In genomic region chr11:45805810-45806209, GRCm38 (mm10) we compare ENCODE assay signal across 17 mouse cellular contexts. TPM values are rescaled to one million over a fixed set of nuclear protein-coding genes. Genes with fewer than 3 reads are reported as not detected.
DNase-seq lines count a peak whose midpoint lies in the region; ATAC-seq lines count a peak whose summit lies in the region.
"Had no signal": no experiment of that assay in that cellular context is flagged by ENCODE, and none has a peak within 500 bp of the region (broad histone marks: within the 10 kb centered on the region; RNA-seq: fewer than 3 reads in every experiment).

No protein-coding gene starts in this region.

- no peak overlapping the region for H3K4me3 ChIP-seq in liver, embryonic 11.5 days (ENCODE audit: low read depth, low read length)
- no peak overlapping the region for H3K4me3 ChIP-seq in intestine, embryonic 16.5 days (ENCODE audit: low read length)
- no peak overlapping the region for H3K4me3 ChIP-seq in kidney, embryonic 16.5 days (ENCODE audit: low read length)
- peak overlapping the region; percentile 51 for H3K4me3 ChIP-seq in liver, embryonic 16.5 days (ENCODE audit: low read depth, low read length)
- no peak overlapping the region for H3K4me3 ChIP-seq in forebrain, embryonic 12.5 days (replicated peaks)
- H3K4me3 ChIP-seq: hindbrain, embryonic 13.5 days; limb, embryonic 12.5 days; neural tube, embryonic 13.5 days had no signal

- peak overlapping the region; percentile 94 for H3K27ac ChIP-seq in liver, embryonic 11.5 days (ENCODE audit: low read depth, low read length)
- H3K27ac ChIP-seq in intestine, embryonic 16.5 days (ENCODE audit: low read length) = peak overlapping the region; percentile 85
- H3K27ac ChIP-seq in kidney, embryonic 16.5 days (ENCODE audit: low read length) = peak overlapping the region; percentile 84
- H3K27ac ChIP-seq in liver, embryonic 16.5 days (ENCODE audit: low read length) = peak overlapping the region; percentile 99
- H3K27ac ChIP-seq in forebrain, embryonic 12.5 days = no peak overlapping the region
- H3K27ac ChIP-seq: hindbrain, embryonic 13.5 days; limb, embryonic 12.5 days; neural tube, embryonic 13.5 days had no signal

- H3K36me3 ChIP-seq in liver, embryonic 11.5 days (ENCODE audit: control insufficient read depth, insufficient read depth, low read length) = no peaks in the 10 kb centered on the region
- no peaks in the 10 kb centered on the region for H3K36me3 ChIP-seq in intestine, embryonic 16.5 days (ENCODE audit: control insufficient read depth, insufficient read depth, low read length)
- H3K36me3 ChIP-seq in kidney, embryonic 16.5 days (ENCODE audit: insufficient read depth, low read length) = no peaks in the 10 kb centered on the region
- no peaks in the 10 kb centered on the region for H3K36me3 ChIP-seq in liver, embryonic 16.5 days (ENCODE audit: control insufficient read depth, insufficient read depth)
- no peaks in the 10 kb centered on the region for H3K36me3 ChIP-seq in forebrain, embryonic 12.5 days (replicated peaks)
- H3K36me3 ChIP-seq: hindbrain, embryonic 13.5 days; limb, embryonic 12.5 days; neural tube, embryonic 13.5 days had no signal

- no peaks in the 10 kb centered on the region for H3K27me3 ChIP-seq in liver, embryonic 11.5 days (replicated peaks; ENCODE audit: control insufficient read depth, insufficient read depth, low read length)
- H3K27me3 ChIP-seq in intestine, embryonic 16.5 days (replicated peaks; ENCODE audit: control insufficient read depth, insufficient read depth, low read length) = no peaks in the 10 kb centered on the region
- no peaks in the 10 kb centered on the region for H3K27me3 ChIP-seq in kidney, embryonic 16.5 days (ENCODE audit: insufficient read depth, low read length)
- H3K27me3 ChIP-seq in liver, embryonic 16.5 days (ENCODE audit: control insufficient read depth, insufficient read depth, low read depth, low read length) = no peaks in the 10 kb centered on the region
- 0 out of 2 replicates have a peak, but pooled peaks cover 3% of the 10 kb centered on the region for H3K27me3 ChIP-seq in forebrain, embryonic 12.5 days
- H3K27me3 ChIP-seq: hindbrain, embryonic 13.5 days; limb, embryonic 12.5 days; neural tube, embryonic 13.5 days had no signal

- H3K4me1 ChIP-seq in liver, embryonic 11.5 days (replicated peaks; ENCODE audit: control insufficient read depth, insufficient read depth, low read length) = peaks cover 55% of the 10 kb centered on the region
- H3K4me1 ChIP-seq in intestine, embryonic 16.5 days (ENCODE audit: control insufficient read depth, insufficient read depth, low read length) = peaks cover 5% of the 10 kb centered on the region; the same call in 1 of the 2 replicates
- H3K4me1 ChIP-seq in kidney, embryonic 16.5 days (ENCODE audit: insufficient read depth, low read length) = peaks cover 36% of the 10 kb centered on the region
- H3K4me1 ChIP-seq in liver, embryonic 16.5 days (ENCODE audit: control insufficient read depth, low read depth, low read length) = peaks cover 76% of the 10 kb centered on the region
- no peaks in the 10 kb centered on the region for H3K4me1 ChIP-seq in forebrain, embryonic 12.5 days
- H3K4me1 ChIP-seq: hindbrain, embryonic 13.5 days; neural tube, embryonic 13.5 days had no signal

- no peaks in the 10 kb centered on the region for H3K9me3 ChIP-seq in liver, embryonic 11.5 days (ENCODE audit: control insufficient read depth, low read length)
- H3K9me3 ChIP-seq in intestine, embryonic 16.5 days (ENCODE audit: control insufficient read depth, low read length) = no peaks in the 10 kb centered on the region
- H3K9me3 ChIP-seq in kidney, embryonic 16.5 days (ENCODE audit: low read length) = no peaks in the 10 kb centered on the region
- no peaks in the 10 kb centered on the region for H3K9me3 ChIP-seq in liver, embryonic 16.5 days (replicated peaks; ENCODE audit: control insufficient read depth, low read length)
- no peaks in the 10 kb centered on the region for H3K9me3 ChIP-seq in forebrain, embryonic 12.5 days
- H3K9me3 ChIP-seq: hindbrain, embryonic 13.5 days; limb, embryonic 12.5 days; neural tube, embryonic 13.5 days had no signal

- ATAC-seq in liver, embryonic 11.5 days (replicated peaks; ENCODE audit: low FRiP score) = no peak
- ATAC-seq in intestine, embryonic 16.5 days = no peak
- ATAC-seq in kidney, embryonic 16.5 days (ENCODE audit: low FRiP score, low TSS enrichment) = 0 out of 2 replicates have a peak, but pooled peaks have one; percentile 50
- no peak for ATAC-seq in liver, embryonic 16.5 days (ENCODE audit: low read depth)
- no peak for ATAC-seq in forebrain, embryonic 12.5 days (ENCODE audit: low FRiP score)
- ATAC-seq: CD4-positive, CD25-positive, alpha-beta regulatory T cell, adult 4 months had no signal

- no peak for DNase-seq in liver, embryonic 11.5 days (ENCODE audit: low spot score)
- no peak for DNase-seq in liver
- no peak for DNase-seq in B cell, adult 2 months
- DNase-seq in thymus, postnatal 36 days = no peak
- DNase-seq: adrenal gland, postnatal 25 days; cerebellum, postnatal 14 days; gastrocnemius, postnatal 36 days; right cerebral cortex, postnatal 4 days; thymus, postnatal 25 days had no signal

- H3K9ac ChIP-seq in liver, embryonic 11.5 days (ENCODE audit: low read depth, low read length) = peak overlapping the region; percentile 50
- H3K9ac ChIP-seq in intestine, embryonic 16.5 days (ENCODE audit: low read depth, low read length) = no peak overlapping the region
- H3K9ac ChIP-seq in kidney, embryonic 16.5 days (replicated peaks; ENCODE audit: low read length) = no peak overlapping the region
- H3K9ac ChIP-seq in liver, embryonic 16.5 days (ENCODE audit: low read depth, low read length) = peak overlapping the region; percentile 61
- no peak overlapping the region for H3K9ac ChIP-seq in forebrain, embryonic 12.5 days
- H3K9ac ChIP-seq: hindbrain, embryonic 13.5 days; limb, embryonic 12.5 days; neural tube, embryonic 13.5 days had no signal

- H3K4me2 ChIP-seq in liver, embryonic 11.5 days = peak overlapping the region; percentile 41
- H3K4me2 ChIP-seq in intestine, embryonic 16.5 days (ENCODE audit: low read depth, low read length) = peak overlapping the region; percentile 21; the same call in 1 of the 2 replicates
- H3K4me2 ChIP-seq in kidney, embryonic 16.5 days (replicated peaks; ENCODE audit: low read depth, low read length) = no peak overlapping the region
- H3K4me2 ChIP-seq in liver, embryonic 16.5 days (ENCODE audit: low read depth, low read length) = peak overlapping the region; percentile 60
- H3K4me2 ChIP-seq in forebrain, embryonic 12.5 days = no peak overlapping the region
- H3K4me2 ChIP-seq: hindbrain, embryonic 13.5 days; limb, embryonic 12.5 days; neural tube, embryonic 13.5 days had no signal

- 58% methylated on average over 2 of the region's 2 CpGs for WGBS in liver, embryonic 11.5 days
- 59% methylated on average over 2 of the region's 2 CpGs for WGBS in intestine, embryonic 16.5 days
- WGBS in kidney, embryonic 16.5 days = 73% methylated on average over 2 of the region's 2 CpGs
- 34% methylated on average over 2 of the region's 2 CpGs for WGBS in liver, embryonic 16.5 days (ENCODE audit: insufficient replicate concordance)
- 83% methylated on average over 2 of the region's 2 CpGs for WGBS in forebrain, embryonic 12.5 days

RNA-seq across cellular contexts. Expression of gene Clint1, which starts 46.0 kb away (rescaled TPM):
- polyA plus RNA-seq in liver, embryonic 11.5 days (2014; fragmentation: Nextera tagmentation; extraction: Ambion mirVana) = 102 and 113 TPM in 2 replicates
- 101 and 114 TPM in 2 replicates for polyA plus RNA-seq in intestine, embryonic 16.5 days (2015; fragmentation: Nextera tagmentation; extraction: Ambion mirVana)
- 104 and 106 TPM in 2 replicates for polyA plus RNA-seq in kidney, embryonic 16.5 days (2015; fragmentation: Nextera tagmentation; extraction: Ambion mirVana)
- 52.2 and 52.8 TPM in 2 replicates for polyA plus RNA-seq in liver, embryonic 16.5 days (2015; fragmentation: Nextera tagmentation; extraction: Ambion mirVana)
- polyA plus RNA-seq in forebrain, embryonic 12.5 days (2016; fragmentation: Nextera tagmentation; extraction: Ambion mirVana) = 76.0 and 77.9 TPM in 2 replicates

Comparison
In these comparisons a context has a peak if more than half of its experiments do, and no peak if none do; other contexts are left out.
1. H3K4me2 ChIP-seq: peak in liver, embryonic 11.5 days (single experiment), intestine, embryonic 16.5 days (single experiment) and liver, embryonic 16.5 days (single experiment); none in kidney, embryonic 16.5 days (single experiment) and forebrain, embryonic 12.5 days (single experiment).
2. H3K9ac ChIP-seq: peak in liver, embryonic 11.5 days (single experiment) and liver, embryonic 16.5 days (single experiment); none in intestine, embryonic 16.5 days (single experiment), kidney, embryonic 16.5 days (single experiment) and forebrain, embryonic 12.5 days (single experiment).